Mouse (Mus musculus) T-cell, adult 2 months (primary cell): Measurements from ENCODE around the gene Katna1.

Experiments used
- DNase-seq: peaks from one replicate; pipeline ENCODE4 v3.0.0; 2022; ENCODE audit warnings: low spot score

The Katna1 gene

DNA sequence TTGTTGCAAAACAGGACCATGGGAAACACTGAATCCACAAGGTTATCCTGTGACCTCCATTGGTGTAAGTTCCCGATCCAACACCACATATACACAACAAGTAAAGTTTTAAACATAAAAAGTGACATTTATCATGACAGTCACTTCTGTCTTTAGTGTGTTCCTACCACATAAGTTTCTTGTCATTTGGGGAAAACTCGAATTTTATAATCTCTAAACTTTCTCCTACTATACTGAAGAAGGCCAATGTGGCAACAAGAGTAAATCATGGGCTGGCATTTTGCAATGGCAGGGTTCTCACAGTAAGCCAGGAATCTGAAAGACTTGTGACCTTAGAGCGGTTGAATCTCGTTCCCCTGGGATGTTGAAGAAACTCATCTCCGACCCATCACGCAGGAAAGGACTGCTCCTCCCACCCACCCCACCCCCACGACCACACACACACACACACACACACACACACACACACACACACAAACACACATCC lies 54.0 kb downstream of the Katna1 start:
- no peak for DNase-seq

GRCm38 (mm10) chr10:7780238-7781176 lies 54.7 kb downstream of the Katna1 start:
- peak; percentile 89 for DNase-seq

GRCm38 (mm10) chr10:7781214-7781613 lies 55.4 kb downstream of the Katna1 start:
- DNase-seq, result no peak

DNA sequence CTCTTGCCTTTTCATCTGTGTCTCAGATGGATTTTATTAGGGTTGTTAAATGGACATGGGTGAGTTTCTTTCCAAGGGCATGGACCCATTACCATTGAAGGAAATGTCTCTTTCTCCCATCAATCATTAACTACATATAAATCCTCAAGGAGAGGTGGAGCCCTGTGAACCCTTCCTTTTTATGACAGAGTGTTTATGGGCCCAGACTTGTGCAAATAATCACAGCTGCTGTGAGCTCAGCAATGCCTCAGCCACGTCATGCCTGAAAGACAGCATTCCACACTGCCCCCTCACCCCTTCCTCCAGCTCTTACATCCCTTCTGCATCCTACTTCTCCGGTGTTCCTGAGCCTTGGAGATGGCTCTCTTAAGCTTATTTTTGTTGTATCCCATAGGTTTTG lies 61.5 kb downstream of the Katna1 start:
- DNase-seq, result no peak

- no peak for DNase-seq
Observed at GRCm38 (mm10) chr10:7792254-7792750, 66.5 kb downstream of the Katna1 start.

DNA sequence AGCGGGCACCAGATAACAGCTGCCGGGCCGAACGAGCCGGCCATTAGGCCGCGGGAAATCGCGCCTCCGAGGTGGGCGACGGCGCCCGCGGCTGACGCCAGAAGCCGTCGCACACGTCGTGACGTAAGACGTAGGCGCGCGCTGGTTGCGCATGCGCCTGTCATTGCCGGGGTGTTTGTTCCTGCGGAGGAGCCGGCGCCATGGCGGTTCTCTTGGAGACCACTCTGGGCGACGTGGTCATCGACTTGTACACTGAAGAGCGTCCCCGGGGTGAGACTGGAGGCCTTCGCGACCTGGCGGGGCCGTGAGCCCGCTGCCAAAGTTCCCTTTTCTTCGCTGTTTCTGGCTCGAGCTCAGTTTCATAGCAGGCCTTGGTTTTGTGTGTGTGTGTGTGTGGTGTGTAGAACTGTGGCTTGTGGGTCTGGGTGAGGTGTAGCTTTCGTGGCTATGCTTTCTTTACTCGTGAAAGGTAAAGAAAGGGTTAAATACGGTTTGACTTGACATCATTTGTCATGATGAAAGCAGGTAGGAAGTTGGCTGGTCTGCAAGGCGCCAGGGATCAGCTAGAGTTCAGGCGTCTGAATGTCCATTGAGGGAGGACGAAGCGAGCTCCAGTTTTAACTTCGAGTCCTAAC lies 67.1 kb downstream of the Katna1 start, which contains the start of the genes Ginm1 and Ppil4:
Ginm1 (minus strand) TSS at position 74 of the 635 bp plus-strand sequence.
Ppil4 (plus strand) TSS at position 141 of the 635 bp plus-strand sequence.
- peak; percentile 91 for DNase-seq

DNA sequence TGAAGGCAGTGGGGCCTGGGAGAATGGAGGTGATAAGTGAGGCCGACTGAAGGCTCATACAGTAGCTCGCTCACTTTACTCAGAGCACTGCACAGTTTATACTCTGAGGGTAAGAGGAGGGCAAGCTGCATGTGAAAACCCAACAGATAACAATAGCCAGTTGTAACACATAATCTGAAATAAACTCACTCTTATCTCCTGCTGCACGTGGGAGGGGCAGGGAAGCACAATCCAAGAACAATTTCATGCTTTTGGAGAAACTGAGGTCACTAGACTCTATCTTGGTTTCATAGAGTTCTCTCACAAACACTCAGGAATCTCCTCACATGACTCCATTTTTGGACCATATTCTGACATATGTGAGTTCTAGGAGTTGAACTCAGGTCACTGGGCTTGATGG lies 75.5 kb downstream of the Katna1 start:
- no peak for DNase-seq

DNA sequence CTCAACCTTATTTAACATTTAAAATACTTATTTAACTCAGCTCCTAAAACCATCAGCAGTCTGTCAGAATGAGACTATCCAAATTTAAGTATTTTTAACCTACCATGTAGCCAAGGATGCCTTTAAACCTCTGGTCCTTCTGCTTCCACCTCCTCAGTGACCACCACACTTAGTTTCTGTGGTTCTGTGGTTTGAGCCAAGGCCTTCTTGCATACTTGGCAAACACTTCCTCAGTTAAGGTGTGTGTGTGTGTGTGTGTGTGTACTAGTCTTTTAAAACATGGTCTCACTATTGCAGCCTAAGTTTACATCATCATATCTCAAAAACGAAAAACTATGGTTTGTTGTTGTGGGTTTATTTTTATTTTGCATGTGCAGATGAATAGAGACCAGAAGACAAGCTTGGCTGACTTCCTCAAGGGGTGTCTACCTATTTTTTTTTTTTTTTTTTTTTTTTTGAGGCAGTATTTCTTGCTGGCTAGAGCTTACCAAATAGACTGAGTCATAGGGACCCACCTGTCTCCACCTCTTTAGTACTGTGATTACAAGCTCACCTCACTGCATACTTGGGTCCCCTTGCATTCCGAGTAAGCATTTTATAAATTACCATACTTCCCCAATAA lies 76.8 kb downstream of the Katna1 start:
- no peak for DNase-seq

DNA sequence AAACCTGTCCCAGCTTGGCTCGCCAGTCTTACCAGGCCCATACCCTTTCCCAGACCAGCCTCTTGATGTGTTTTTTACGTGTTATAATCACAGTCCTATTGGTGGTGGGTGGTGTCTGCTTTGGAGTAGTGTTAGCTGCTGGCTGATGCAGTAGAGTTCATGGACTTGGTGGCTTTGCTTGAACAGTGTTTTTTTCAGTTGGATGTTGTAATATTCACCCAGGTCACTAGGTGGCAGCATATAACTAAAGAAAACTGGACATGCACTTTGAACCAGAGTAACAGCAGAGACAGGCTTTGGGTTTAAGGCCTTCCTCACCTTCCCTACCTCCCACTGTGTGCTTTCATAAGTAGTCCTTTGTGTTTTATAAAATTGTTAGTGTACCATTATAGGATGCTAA lies 84.1 kb downstream of the Katna1 start:
- peak; percentile 71 for DNase-seq
